Mouse (Mus musculus): ENCODE measurements around the gene Rps2.

DNA sequence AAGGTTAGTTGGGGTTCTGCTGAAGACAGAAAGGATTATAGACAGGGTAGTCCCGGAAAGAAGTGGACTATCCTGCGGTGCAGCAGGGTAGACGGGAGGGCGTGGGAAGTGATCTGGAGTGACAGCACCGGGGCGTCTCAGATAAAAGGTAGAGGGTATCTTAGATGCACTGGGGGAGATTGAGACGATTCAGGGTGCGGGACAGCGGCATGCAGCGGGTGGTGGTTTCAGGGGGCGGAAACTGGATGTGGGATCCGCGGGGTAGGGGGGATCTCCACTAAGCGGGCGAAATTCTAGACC lies 5.9 kb downstream of the Rps2 start:
- no peak for TF ChIP-seq CTCF (IDR thresholded peaks at IDR 0.05; ENCODE audit: borderline replicate concordance, insufficient read depth, low read length)
- TF ChIP-seq POLR2A (IDR thresholded peaks at IDR 0.05; ENCODE audit: low read depth, low read length): no peak

All from embryonic fibroblast, embryonic 13.5 days (primary cell).